Mouse (Mus musculus) gastrocnemius, postnatal 14 days (tissue): ENCODE results near the gene Dpf3. TPM values are rescaled to one million over a fixed set of nuclear protein-coding genes. Genes with fewer than 3 reads are reported as not detected.

Experiments
- DNase-seq: peaks from one replicate; pipeline ENCODE4 v3.0.0; 2021; ENCODE audit warnings: mixed read lengths
- intact Hi-C: fragments of 180-260 bp; cut with DNase I; formaldehyde crosslinking; loops from one replicate; pipeline ENCODE4 v1.15.1; 2025; ENCODE audit warnings: low total_unique reads
- total RNA-seq, 2 experiments: library from RNA; stranded (reverse); gene quantifications; 2 replicates each; pipeline ENCODE4 v1.2.3; 2021

Dpf3 gene
- total RNA-seq, 2 experiments from 2014 or later: 18.7 to 19.5 TPM

GRCm38 (mm10) chr12:83204361-83204760, 283.2 kb downstream of the Dpf3 start:
- intact Hi-C loops: no loop called here
- DNase-seq: no peak

GRCm38 (mm10) chr12:83201674-83202073, 285.8 kb downstream of the Dpf3 start:
- intact Hi-C loops: no loop called here
- DNase-seq: no peak

- intact Hi-C loops: no loop called here
- DNase-seq: no peak
Observed at GRCm38 (mm10) chr12:83180561-83180960, 307.0 kb downstream of the Dpf3 start.

DNA sequence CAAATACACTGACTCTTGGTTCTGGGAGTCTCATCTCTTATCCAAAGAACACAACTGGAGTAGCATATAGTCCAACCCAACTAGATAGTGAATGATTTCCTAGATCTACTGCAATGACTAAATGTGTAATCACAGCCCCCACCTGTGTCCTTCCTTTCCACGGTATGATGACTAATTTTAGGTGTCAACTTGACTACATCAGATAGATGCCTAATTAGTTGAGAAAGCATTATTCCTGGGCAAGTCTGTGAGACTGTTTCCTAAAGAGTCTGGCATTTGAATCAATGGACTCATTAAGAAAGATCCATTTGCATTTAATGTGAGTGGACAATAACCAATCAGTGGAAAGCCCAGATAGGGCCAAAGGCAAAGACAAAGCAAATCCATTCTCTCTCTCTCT, 307.7 kb downstream of the Dpf3 start:
- intact Hi-C loops: no loop called here
- DNase-seq: no peak

- intact Hi-C loops: no loop called here
- no peak for DNase-seq
Observed at GRCm38 (mm10) chr12:83178770-83179169, 308.7 kb downstream of the Dpf3 start.

DNA sequence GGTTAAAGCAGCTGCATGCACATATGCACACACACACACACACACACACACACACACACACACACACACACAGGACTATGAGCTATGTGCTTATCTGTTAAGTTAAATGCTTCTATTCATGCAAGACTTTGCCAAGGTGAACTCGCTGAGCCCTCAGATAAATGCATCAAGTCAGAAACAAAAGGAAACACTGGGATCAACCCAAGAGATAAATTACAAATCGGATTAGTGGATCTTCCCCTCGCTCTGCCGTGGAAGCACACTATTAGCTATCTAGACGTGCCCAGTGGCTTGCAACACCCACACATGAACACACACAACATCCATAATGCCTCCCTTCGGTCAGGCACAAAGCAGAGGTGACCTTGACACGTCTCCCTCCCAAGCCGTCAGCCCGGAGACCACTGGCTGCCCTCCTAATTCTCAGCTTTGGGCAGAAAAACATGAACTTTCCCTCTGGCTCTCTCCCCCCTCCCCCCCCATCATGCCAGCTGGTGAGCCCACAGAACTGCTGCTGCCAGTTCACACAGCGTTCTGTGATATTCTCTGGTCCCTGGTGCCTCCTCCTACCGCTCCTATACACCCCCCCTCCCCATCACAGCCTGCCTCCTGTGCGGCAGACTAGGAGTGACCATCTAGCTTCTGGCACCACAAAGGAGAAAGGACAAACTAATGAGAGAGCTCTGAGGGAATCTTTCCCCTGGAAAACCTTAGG, 317.9 kb downstream of the Dpf3 start:
- intact Hi-C loops: no loop called here
- DNase-seq: no peak

GRCm38 (mm10) chr12:83168310-83168709, 319.2 kb downstream of the Dpf3 start:
- intact Hi-C loops: no loop called here
- no peak for DNase-seq

DNA sequence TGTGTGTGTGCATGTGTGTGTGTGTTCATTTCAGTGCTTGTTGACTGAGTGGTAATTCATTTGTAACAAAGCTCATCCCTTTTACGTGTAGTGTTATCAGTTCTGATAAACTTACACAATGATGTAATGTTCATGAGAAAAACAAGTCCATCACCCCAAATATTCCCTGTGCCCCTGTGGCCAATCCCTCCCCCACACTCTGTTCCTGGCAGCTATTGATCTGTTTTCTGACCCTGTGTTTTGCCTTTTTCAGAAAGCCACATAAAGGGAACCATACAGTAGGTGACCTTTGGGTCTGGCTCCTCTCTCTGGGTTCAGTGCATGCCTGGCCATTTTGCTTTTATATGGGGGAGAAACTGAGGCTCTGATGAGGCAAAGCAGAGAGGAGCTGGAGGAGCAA, 322.5 kb downstream of the Dpf3 start:
- intact Hi-C loops: no loop called here
- no peak for DNase-seq

Other genes starting within 250 kb of the Dpf3 start
- 10 to 100 TPM; 21.2 to 25.8 TPM for gene Dcaf4, start 32.8 kb upstream of the Dpf3 start, total RNA-seq
- 10 to 100 TPM; 14.1 to 19.1 TPM for gene Zfyve1, start 109.5 kb upstream of the Dpf3 start, total RNA-seq
- 10 to 100 TPM; 42.3 to 49.0 TPM for gene Rbm25, start 143.5 kb upstream of the Dpf3 start, total RNA-seq
- 10 to 100 TPM; 23.3 to 28.6 TPM for gene Psen1, start 200.4 kb upstream of the Dpf3 start, total RNA-seq